Mouse (Mus musculus): ENCODE measurements around the gene Stk10. TPM values are rescaled to one million over a fixed set of nuclear protein-coding genes. Genes with fewer than 3 reads are reported as not detected.

Gene Stk10
- polyA plus RNA-seq, 1 experiment from 2014 or later: 2.3 TPM

DNA sequence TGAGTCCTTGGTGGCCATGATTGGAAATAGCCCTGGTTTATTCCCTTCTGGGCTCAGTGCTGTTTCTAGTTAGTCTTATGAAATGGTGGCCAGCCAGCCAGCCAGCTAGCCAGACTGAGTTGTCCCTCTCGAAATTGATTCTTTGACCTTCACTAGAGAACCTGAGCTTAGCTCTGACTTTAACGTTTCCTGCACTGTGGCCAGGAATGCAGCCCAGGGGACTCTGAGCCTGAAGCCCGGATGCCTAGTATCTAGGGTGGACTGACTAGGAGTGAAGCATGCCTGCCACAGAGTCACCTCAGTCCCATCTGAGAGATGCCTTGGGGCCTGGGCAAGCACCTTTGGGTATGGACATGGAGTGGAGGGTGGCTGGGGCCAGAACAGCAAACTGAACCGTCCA is 31.5 kb downstream of the Stk10 start:
- Histone ChIP-seq H3K4me2 (no peak overlapping the region), H3K36me3 (no peaks in the 10 kb centered on the region), H3K9ac (replicated peaks) (no peak overlapping the region), H3K4me1 (peaks cover 5% of the 10 kb centered on the region), H3K9me3 (replicated peaks) (no peaks in the 10 kb centered on the region), H3K4me3 (replicated peaks) (no peak overlapping the region), H3K27me3 (replicated peaks) (no peaks in the 10 kb centered on the region), H3K27ac (replicated peaks) (no peak overlapping the region)
- no peak for ATAC-seq (ENCODE audit: low FRiP score)
- 62% methylated on average over 4 of the region's 4 CpGs for WGBS

DNA sequence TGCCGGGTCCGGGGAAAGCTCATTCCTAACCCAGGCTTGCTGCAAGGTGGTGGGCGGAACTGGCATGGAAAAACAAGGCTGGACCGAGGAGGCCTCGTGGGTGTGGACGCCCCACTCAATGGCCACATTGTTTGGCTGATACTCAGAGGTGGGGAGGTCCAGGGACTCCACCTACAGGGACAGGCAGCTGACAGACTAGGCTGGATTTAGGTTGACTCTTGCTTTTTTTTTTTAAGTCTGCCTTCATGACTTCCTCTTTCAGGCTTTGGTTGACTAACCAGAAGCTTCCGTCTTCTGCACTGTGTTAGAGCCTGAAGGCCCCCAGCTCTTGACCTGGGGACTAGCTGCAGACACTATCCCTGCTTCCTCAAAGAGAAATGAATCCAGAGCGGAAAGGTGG is 32.0 kb downstream of the Stk10 start:
- no peak overlapping the region for H3K9ac ChIP-seq (replicated peaks)
- H3K4me1 ChIP-seq: peaks cover 5% of the 10 kb centered on the region
- no peaks in the 10 kb centered on the region for H3K27me3 ChIP-seq (replicated peaks)
- no peaks in the 10 kb centered on the region for H3K36me3 ChIP-seq
- no peaks in the 10 kb centered on the region for H3K9me3 ChIP-seq (replicated peaks)
- no peak overlapping the region for H3K4me2 ChIP-seq
- no peak for ATAC-seq (ENCODE audit: low FRiP score)
- H3K4me3 ChIP-seq (replicated peaks): no peak overlapping the region
- 43% methylated on average over 8 of the region's 8 CpGs for WGBS
- H3K27ac ChIP-seq (replicated peaks): no peak overlapping the region

DNA sequence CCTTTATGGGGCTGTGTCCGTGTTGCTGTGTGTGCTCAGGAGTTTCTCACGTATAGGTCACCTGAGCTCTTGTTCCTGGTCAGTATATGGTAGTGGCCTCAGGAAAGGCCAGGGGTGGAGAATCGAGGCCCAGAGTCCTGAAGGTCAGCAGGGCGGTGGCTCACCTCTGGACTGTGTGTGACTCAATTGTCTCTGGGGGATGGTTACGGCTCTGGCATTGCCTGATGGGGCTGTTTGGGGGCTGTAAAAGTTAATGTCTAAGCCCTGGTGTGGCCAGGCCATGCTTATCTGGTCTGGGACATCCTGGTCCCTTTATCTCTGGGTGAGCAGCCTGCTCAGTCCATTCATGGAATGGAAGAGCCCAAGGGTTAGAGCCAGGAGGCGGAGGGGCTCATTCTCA is 33.1 kb downstream of the Stk10 start:
- no peak overlapping the region for H3K4me2 ChIP-seq

DNA sequence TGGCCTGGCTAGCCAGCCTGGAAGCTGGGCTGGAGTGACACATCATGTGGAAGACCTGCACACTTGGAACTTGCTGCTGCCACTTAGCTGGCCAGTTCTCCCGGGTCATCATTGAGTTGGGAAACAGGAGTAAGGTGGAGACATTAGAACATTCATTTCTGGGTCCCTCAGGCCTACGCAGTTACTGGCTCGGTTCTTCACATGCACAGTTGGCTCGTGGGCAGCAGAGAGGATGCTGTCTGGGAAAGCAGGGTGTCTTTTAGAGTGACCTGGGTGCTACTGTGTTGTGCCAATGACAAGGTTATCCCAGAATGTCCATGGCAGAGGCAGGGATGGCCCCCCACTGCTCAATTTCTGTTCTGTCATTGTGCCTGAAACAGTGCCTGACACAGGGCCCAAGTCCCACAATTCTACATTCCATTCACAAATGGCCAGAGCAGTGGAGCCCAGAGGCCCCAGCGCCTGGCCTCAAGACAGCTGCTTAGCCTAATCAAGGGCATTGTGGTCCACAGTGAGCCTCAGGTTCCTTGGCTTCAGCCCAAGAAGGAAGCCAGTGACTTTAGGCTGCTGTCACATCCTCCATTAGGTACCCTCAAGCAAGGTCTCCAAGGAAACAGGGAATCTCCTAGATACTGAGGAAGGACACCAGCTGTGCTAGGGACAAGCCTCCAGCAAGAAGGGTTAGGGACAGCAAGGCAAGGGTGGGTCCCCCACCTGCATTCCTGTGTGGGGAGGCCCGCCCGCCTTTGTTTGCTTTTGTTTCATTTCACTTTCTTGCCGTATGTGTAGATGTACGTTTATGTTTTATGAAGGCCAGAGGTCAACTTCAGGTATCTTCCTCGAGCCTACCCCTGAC is 34.1 kb downstream of the Stk10 start:
- no peak overlapping the region for H3K4me3 ChIP-seq (replicated peaks)
- peaks cover 5% of the 10 kb centered on the region for H3K4me1 ChIP-seq
- H3K36me3 ChIP-seq: no peaks in the 10 kb centered on the region
- no peaks in the 10 kb centered on the region for H3K9me3 ChIP-seq (replicated peaks)
- ATAC-seq (ENCODE audit: low FRiP score): no peak
- 78% methylated on average over 10 of the region's 10 CpGs for WGBS
- H3K9ac ChIP-seq (replicated peaks): no peak overlapping the region
- no peaks in the 10 kb centered on the region for H3K27me3 ChIP-seq (replicated peaks)
- no peak overlapping the region for H3K27ac ChIP-seq (replicated peaks)
- H3K4me2 ChIP-seq: no peak overlapping the region

More for the DNA sequence above, 33.1 kb downstream of the Stk10 start:
- H3K27me3 ChIP-seq (replicated peaks): no peaks in the 10 kb centered on the region
- 67% methylated on average over 6 of the region's 6 CpGs for WGBS
- H3K4me1 ChIP-seq: peaks cover 5% of the 10 kb centered on the region
- no peak overlapping the region for H3K4me3 ChIP-seq (replicated peaks)
- H3K9me3 ChIP-seq (replicated peaks): no peaks in the 10 kb centered on the region
- no peak for ATAC-seq (ENCODE audit: low FRiP score)
- no peak overlapping the region for H3K9ac ChIP-seq (replicated peaks)
- no peak overlapping the region for H3K27ac ChIP-seq (replicated peaks)
- no peaks in the 10 kb centered on the region for H3K36me3 ChIP-seq

DNA sequence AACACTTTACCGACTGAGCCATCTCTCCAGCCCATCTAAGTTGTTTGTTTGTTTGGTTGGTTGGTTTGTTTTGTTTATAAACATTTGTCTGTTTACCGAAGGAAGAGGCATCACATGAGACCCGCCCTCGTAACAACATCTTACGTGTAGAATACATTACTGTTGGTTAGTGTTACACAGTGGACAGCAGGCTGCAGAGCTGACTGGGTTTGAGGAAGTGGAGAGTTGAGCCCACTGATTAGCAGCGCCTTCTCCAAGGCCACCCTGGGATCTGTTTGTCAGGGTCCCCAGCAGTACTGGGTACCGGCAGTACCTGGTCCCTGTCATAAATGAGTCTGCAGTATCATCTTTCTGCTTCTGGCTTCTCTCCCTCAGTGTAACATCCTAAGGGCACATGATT is 35.0 kb downstream of the Stk10 start:
- 88% methylated on average over 7 of the region's 7 CpGs for WGBS
- Histone ChIP-seq H3K4me1 (peaks cover 5% of the 10 kb centered on the region), H3K4me2 (no peak overlapping the region)

DNA sequence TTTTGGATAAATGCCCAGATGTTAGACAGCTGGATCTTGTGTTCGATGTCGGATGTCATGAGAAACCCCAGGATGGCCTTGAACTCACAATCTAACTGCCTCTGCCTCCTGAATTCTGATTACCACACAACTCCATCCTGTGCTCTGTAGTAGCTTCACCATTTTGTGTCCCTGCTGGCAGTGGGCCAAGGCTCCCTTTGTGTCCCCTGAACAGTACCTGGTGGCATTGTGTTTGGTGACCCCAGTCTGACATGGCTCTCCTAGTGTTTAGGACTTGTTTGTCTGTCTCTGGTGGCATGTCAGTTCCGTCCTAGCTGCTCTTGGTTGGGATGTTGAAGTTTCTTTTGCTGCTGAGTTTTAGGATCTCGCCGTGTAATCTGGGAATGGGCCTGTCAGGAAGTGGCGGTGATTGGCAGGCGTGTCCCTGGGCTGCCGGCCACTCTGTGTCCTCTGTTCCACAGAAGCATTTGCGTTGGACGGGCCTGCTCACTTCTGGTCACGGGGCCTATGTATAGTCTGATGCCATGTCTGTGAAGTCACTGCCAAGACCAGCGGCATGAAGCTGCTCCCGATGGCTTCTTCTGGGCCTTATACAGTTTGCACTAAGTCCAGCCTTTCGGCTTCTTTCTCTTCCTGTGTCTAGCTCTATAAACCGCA is 35.7 kb downstream of the Stk10 start:
- H3K4me3 ChIP-seq (replicated peaks): no peak overlapping the region
- no peak overlapping the region for H3K27ac ChIP-seq (replicated peaks)
- ATAC-seq (ENCODE audit: low FRiP score): no peak
- no peaks in the 10 kb centered on the region for H3K36me3 ChIP-seq
- H3K4me1 ChIP-seq: peaks cover 5% of the 10 kb centered on the region
- H3K9me3 ChIP-seq (replicated peaks): no peaks in the 10 kb centered on the region
- 89% methylated on average over 15 of the region's 15 CpGs for WGBS
- H3K9ac ChIP-seq (replicated peaks): no peak overlapping the region
- no peak overlapping the region for H3K4me2 ChIP-seq
- H3K27me3 ChIP-seq (replicated peaks): no peaks in the 10 kb centered on the region

More for the DNA sequence above, 35.0 kb downstream of the Stk10 start:
- H3K27ac ChIP-seq (replicated peaks): no peak overlapping the region
- no peak overlapping the region for H3K9ac ChIP-seq (replicated peaks)
- no peaks in the 10 kb centered on the region for H3K27me3 ChIP-seq (replicated peaks)
- H3K36me3 ChIP-seq: no peaks in the 10 kb centered on the region
- no peak overlapping the region for H3K4me3 ChIP-seq (replicated peaks)
- no peak for ATAC-seq (ENCODE audit: low FRiP score)
- H3K9me3 ChIP-seq (replicated peaks): no peaks in the 10 kb centered on the region

DNA sequence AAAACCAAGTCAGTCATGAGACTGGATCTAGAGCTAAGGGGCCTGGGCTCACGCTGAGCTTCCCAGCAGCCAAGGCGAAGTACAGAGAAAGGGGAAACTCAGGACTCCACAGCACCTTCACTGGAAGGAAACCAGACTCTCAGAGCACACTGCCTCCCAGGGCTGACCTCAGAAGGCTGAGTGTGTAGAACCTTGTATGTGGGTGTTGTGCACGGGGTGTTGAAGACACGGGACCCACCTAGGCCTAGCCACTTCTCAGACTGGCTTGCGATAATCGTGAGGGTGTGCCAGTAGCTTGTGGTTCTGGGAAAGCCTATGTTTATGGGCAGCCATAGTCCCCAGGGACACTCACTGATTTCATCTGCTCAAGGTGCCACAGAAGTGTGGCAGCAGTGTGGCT is 38.0 kb downstream of the Stk10 start:
- no peaks in the 10 kb centered on the region for H3K27me3 ChIP-seq (replicated peaks)
- WGBS: 91% methylated on average over 6 of the region's 6 CpGs
- H3K27ac ChIP-seq (replicated peaks): no peak overlapping the region
- ATAC-seq (ENCODE audit: low FRiP score): no peak
- no peak overlapping the region for H3K4me3 ChIP-seq (replicated peaks)
- no peaks in the 10 kb centered on the region for H3K36me3 ChIP-seq
- H3K4me1 ChIP-seq: peaks cover 6% of the 10 kb centered on the region
- H3K9me3 ChIP-seq (replicated peaks): no peaks in the 10 kb centered on the region
- H3K4me2 ChIP-seq: no peak overlapping the region
- no peak overlapping the region for H3K9ac ChIP-seq (replicated peaks)

DNA sequence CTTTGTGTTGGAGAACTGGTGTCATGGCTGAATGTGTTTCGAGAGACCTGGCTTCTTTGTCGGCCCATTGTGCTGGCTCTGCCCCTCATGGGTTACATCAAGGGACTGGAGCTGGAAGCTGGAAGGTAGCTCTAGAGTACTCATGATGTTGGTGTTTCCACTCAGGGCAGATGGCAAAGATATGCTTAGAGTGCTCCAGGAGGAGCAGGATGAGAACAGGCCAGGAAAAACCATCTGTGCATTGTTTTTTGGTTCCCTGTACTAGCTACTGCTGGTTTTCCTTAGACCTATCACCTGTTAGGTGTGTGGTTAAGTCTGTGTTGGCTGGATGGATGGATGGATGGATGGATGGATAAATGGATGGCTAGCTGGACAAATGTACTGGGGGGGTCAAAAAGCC is 40.6 kb downstream of the Stk10 start:
- H3K36me3 ChIP-seq: no peaks in the 10 kb centered on the region
- no peak overlapping the region for H3K4me3 ChIP-seq (replicated peaks)
- H3K4me2 ChIP-seq: no peak overlapping the region
- H3K9ac ChIP-seq (replicated peaks): no peak overlapping the region
- no peaks in the 10 kb centered on the region for H3K27me3 ChIP-seq (replicated peaks)
- H3K4me1 ChIP-seq: peaks cover 7% of the 10 kb centered on the region; the same call in 1 of the 2 replicates
- ATAC-seq (ENCODE audit: low FRiP score): no peak
- H3K27ac ChIP-seq (replicated peaks): no peak overlapping the region
- 88% methylated on average over 2 of the region's 2 CpGs for whole genome bisulfite sequencing
- H3K9me3 ChIP-seq (replicated peaks): no peaks in the 10 kb centered on the region

DNA sequence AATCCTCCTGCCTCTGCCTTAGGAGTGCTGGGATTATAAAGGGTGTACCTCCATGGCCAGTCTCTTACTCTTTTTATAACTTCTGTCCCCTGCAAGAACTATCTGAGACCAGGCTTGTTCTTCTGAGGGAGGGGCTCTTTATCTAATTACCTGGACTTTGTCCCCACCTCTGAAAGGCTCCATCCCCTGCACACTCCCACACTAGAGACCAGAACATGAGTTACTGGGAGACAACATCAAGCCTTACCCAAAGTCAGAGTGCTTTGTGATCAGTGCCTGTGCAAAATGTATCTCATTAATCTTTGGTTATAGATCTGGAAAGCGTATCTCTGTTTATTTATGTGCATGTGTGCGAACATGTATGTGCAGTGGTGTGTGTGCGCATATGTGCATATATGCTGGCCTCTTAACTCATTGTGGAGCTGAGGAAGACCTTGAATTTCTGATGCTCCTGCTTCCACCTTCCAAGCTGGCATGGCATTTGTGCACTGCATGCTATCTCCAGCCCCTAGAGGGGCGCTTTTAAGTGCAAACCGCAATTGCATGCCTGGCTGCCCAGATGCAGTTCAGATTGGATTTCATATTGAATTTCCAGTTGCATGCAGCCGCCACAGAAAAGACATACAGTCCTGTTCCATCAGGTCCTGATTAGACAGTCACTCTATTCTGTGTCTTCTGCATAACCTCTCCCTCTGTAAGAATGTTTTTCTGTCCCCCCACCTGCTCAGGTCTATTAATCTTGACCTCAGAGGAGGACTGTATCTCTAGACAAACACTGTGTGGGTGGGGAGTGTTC is 43.1 kb downstream of the Stk10 start:
- no peak overlapping the region for H3K9ac ChIP-seq (replicated peaks)
- 76% methylated on average over 6 of the region's 6 CpGs for WGBS
- no peaks in the 10 kb centered on the region for H3K27me3 ChIP-seq (replicated peaks)
- H3K27ac ChIP-seq (replicated peaks): peak overlapping the region; percentile 37
- no peak overlapping the region for H3K4me3 ChIP-seq (replicated peaks)
- no peak overlapping the region for H3K4me2 ChIP-seq
- H3K4me1 ChIP-seq: peaks cover 10% of the 10 kb centered on the region; the same call in 1 of the 2 replicates
- H3K9me3 ChIP-seq (replicated peaks): no peaks in the 10 kb centered on the region
- ATAC-seq (ENCODE audit: low FRiP score): no peak
- no peaks in the 10 kb centered on the region for H3K36me3 ChIP-seq

DNA sequence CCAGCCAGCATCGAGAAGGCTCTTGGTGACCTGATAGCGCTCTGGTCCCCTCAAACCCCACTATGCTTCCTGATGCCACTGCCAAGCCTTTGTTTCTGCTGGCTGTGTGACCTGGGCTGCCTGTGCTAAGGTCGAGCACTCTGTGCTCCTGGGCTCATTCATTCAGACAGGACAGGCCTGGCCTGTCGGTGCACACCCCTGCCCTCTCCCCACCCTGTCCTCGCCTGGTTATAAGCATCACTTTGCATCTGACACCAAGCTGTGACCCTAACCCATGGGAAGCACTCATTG is 43.6 kb downstream of the Stk10 start:
- peaks cover 10% of the 10 kb centered on the region; the same call in 1 of the 2 replicates for H3K4me1 ChIP-seq
- H3K9me3 ChIP-seq (replicated peaks): no peaks in the 10 kb centered on the region
- no peak overlapping the region for H3K4me2 ChIP-seq
- H3K27me3 ChIP-seq (replicated peaks): no peaks in the 10 kb centered on the region
- no peak overlapping the region for H3K4me3 ChIP-seq (replicated peaks)
- 64% methylated on average over 5 of the region's 5 CpGs for WGBS
- H3K36me3 ChIP-seq: no peaks in the 10 kb centered on the region
- H3K9ac ChIP-seq (replicated peaks): no peak overlapping the region
- no peak for ATAC-seq (ENCODE audit: low FRiP score)
- H3K27ac ChIP-seq (replicated peaks): peak overlapping the region; percentile 37

DNA sequence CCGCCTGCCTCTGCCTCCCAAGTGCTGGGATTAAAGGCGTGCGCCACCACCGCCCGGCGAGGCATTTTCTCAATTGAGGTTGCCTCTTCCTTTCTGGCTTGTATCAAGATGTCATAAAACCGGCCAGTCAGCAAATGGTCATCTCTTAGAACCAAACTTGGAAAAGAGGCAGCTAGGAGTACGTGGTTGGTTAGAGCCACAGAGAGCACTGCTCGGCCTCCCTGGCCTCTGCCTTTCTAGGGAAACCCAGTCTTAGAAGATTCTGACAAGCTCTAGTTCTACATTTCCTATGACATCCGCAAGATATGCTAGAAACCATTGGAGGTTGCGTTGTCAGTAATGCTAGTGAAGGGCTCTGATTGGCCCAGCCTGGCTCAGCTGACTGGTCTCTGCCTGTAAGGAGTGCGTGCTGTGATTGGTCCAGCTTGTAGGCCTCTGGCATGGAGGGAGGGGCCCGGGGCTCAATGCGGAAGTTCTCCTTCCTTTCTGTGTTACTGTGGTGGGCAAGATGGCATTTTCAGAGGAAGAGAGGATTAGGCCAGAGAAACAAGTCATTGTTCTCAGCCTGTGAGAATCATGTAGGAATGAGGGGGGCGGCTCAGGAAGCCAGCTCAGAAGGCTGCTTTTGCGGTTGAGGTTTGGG is 47.3 kb downstream of the Stk10 start:
- Histone ChIP-seq H3K27ac (replicated peaks) (no peak overlapping the region), H3K27me3 (replicated peaks) (no peaks in the 10 kb centered on the region), H3K9ac (replicated peaks) (no peak overlapping the region), H3K4me1 (peaks cover 10% of the 10 kb centered on the region; the same call in 1 of the 2 replicates), H3K36me3 (no peaks in the 10 kb centered on the region), H3K4me3 (replicated peaks) (no peak overlapping the region), H3K9me3 (replicated peaks) (no peaks in the 10 kb centered on the region), H3K4me2 (no peak overlapping the region)
- WGBS: 86% methylated on average over 16 of the region's 16 CpGs
- ATAC-seq (ENCODE audit: low FRiP score): no peak

Data from neural tube, embryonic 15.5 days (tissue).